8 mouse cellular contexts compared by ENCODE assay signal in the genomic region with DNA sequence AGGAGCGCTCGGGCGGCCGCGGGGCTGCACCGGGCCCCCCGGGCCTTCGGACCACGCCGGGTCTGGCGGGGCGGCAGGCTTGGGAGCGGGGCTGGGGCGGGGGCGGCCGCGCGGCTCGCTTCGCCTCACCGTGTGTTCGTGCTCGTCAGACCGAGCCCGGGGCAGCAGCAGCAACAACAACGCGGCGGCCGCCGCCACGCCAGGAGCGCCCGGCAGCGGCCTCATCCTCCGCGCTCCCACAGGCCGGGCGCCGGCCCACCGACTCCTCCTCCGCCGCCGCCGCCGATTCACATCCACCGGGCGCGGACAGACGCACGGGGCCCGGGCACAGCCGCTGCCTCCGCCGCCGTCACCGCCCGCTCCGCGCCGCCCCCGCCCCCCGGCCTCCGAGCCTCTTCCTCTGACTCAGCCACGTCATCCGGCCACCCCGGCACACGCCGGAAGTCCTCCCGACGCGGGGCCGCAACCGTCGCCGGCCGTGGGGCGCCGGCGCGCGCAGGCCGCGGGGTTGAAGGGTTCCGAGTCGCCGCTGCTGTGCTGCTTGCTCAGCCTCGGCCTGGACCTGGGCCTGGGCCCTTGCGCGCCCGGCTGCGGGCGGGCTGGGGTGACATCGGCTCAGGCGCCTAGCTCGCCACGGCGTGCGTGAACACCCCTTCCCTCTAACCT. TPM values are rescaled to one million over a fixed set of nuclear protein-coding genes. Genes with fewer than 3 reads are reported as not detected.
DNase-seq lines count a peak whose midpoint lies in the region; ATAC-seq and TF ChIP-seq lines count a peak whose summit lies in the region.

Gene Tm9sf3, minus strand, starts transcription at position 368 of the 666 bp plus-strand sequence.

- H3K4me1 ChIP-seq in ES-Bruce4 (ENCODE audit: control insufficient read depth, insufficient read depth, low read length), result peaks cover 6% of the 10 kb centered on the region
- peaks cover 7% of the 10 kb centered on the region for H3K4me1 ChIP-seq in forebrain, embryonic 14.5 days (ENCODE audit: control insufficient read depth, insufficient read depth, low read length)
- H3K4me1 ChIP-seq in lung, adult 2 months (ENCODE audit: control insufficient read depth, insufficient read depth, low read length), result peaks cover 10% of the 10 kb centered on the region

- H3K27ac ChIP-seq in ES-Bruce4 (ENCODE audit: insufficient read depth, low read length), result peak within 1 kb of the TSS; percentile 23
- peak within 1 kb of the TSS; percentile 96 for H3K27ac ChIP-seq in forebrain, embryonic 14.5 days (ENCODE audit: low read depth, low read length)

- peak within 1 kb of the TSS; percentile 99 for H3K4me3 ChIP-seq in ES-Bruce4 (ENCODE audit: low read depth, low read length)
- H3K4me3 ChIP-seq in forebrain, embryonic 14.5 days (ENCODE audit: low read depth, low read length), result peak within 1 kb of the TSS; percentile 92
- peak within 1 kb of the TSS; percentile 76 for H3K4me3 ChIP-seq in lung, adult 2 months (replicated peaks; ENCODE audit: extremely low read depth, low read depth, low read length)

- 0 out of 2 replicates have a peak, but pooled peaks have one; percentile 21 for TF ChIP-seq EP300 in ES-Bruce4 (IDR thresholded peaks at IDR 0.05; ENCODE audit: insufficient read depth, low read depth, low read length)

- no peak for TF ChIP-seq CTCF in ES-Bruce4 (IDR thresholded peaks at IDR 0.05; ENCODE audit: low read depth, low read length)
- TF ChIP-seq CTCF in lung, adult 2 months (IDR thresholded peaks at IDR 0.05; ENCODE audit: insufficient read depth, low read length), result no peak

- peak within 1 kb of the TSS; percentile 66 for H3K4me2 ChIP-seq in forebrain, embryonic 14.5 days (ENCODE audit: low read length)

- intact Hi-C loops in heart, postnatal 14 days (cut with DNase I), result no loop called here

- under 1% methylated on average over 66 of the region's 98 CpGs for WGBS in forebrain, embryonic 14.5 days
- under 1% methylated on average over 83 of the region's 98 CpGs for WGBS in lung, adult 2 months

- peak; percentile 96 for ATAC-seq in cerebellum, adult (ENCODE audit: insufficient number of reproducible peaks, low FRiP score, low TSS enrichment)
- ATAC-seq in forebrain, embryonic 14.5 days, result peak; percentile 96
- peak; percentile 73 for ATAC-seq in neutrophil, adult 5-6 weeks (ENCODE audit: extremely low read depth, insufficient number of reproducible peaks, low FRiP score, poor library complexity, severe bottlenecking)

- H3K27me3 ChIP-seq in ES-Bruce4 (ENCODE audit: control insufficient read depth, insufficient read depth, low read length, poor library complexity, severe bottlenecking), result no peaks in the 10 kb centered on the region; the same call in 1 of the 2 replicates
- H3K27me3 ChIP-seq in forebrain, embryonic 14.5 days (replicated peaks; ENCODE audit: control insufficient read depth, insufficient read depth, low read length), result no peaks in the 10 kb centered on the region

- no peak for TF ChIP-seq POLR2A in ES-Bruce4 (IDR thresholded peaks at IDR 0.05; ENCODE audit: insufficient read depth, low read length)
- TF ChIP-seq POLR2A in lung, adult 2 months (IDR thresholded peaks at IDR 0.05; ENCODE audit: borderline replicate concordance, extremely low read depth, low read depth, low read length), result peak; percentile 80; the same call in 1 of the 2 replicates

- no peaks in the 10 kb centered on the region for H3K36me3 ChIP-seq in ES-Bruce4 (ENCODE audit: control insufficient read depth, insufficient read depth, low read length, poor library complexity, severe bottlenecking)
- no peaks in the 10 kb centered on the region for H3K36me3 ChIP-seq in forebrain, embryonic 14.5 days (ENCODE audit: control insufficient read depth, insufficient read depth, low read length)

- peak within 1 kb of the TSS; percentile 95 for H3K9ac ChIP-seq in ES-Bruce4 (ENCODE audit: low read depth, poor library complexity, severe bottlenecking)
- H3K9ac ChIP-seq in forebrain, embryonic 14.5 days (ENCODE audit: low read length), result peak within 1 kb of the TSS; percentile 96

- DNase-seq in forebrain, embryonic 14.5 days (ENCODE audit: low spot score), result peak; percentile 90
- peak; percentile 90 to 92 for DNase-seq in heart, postnatal 14 days
- DNase-seq in layer of hippocampus, adult 18-20 months (ENCODE audit: low spot score in 2 of 2), result peak; percentile 84 to 89
- peak; percentile 84 for DNase-seq in lung, adult 2 months
- DNase-seq in thymus, adult 18-20 months, result peak; percentile 74 to 79

- H3K9me3 ChIP-seq in ES-Bruce4 (replicated peaks; ENCODE audit: control insufficient read depth, insufficient read depth, low read length, poor library complexity, severe bottlenecking), result no peaks in the 10 kb centered on the region
- H3K9me3 ChIP-seq in forebrain, embryonic 14.5 days (replicated peaks; ENCODE audit: control insufficient read depth, low read length), result no peaks in the 10 kb centered on the region

RNA-seq across cellular contexts. Expression of gene Tm9sf3, which starts in this region (rescaled TPM):
- polyA plus RNA-seq in ES-Bruce4 (2011; ENCODE audit: insufficient read depth, insufficient read length, low read depth, missing spikeins), result 115 and 121 TPM in 2 replicates
- polyA plus RNA-seq in forebrain, embryonic 14.5 days (2014; fragmentation: Nextera tagmentation; extraction: Ambion mirVana), result 81.5 and 88.2 TPM in 2 replicates
- 10 to 100 TPM; 88.2 to 90.8 TPM for total RNA-seq in heart, postnatal 14 days (2021)
- total RNA-seq in layer of hippocampus, adult 18-20 months (2021), result 100 to 1,000 TPM; 119 to 120 TPM
- 41.6 and 65.4 TPM in 2 replicates for polyA plus RNA-seq in lung, adult 2 months (2012; rRNA removed)
- 202 and 206 TPM in 2 replicates for total RNA-seq in neutrophil, adult 5-6 weeks (2017)

Comparison
In these comparisons a context has a peak if more than half of its experiments do, and no peak if none do; other contexts are left out.
1. Peak in every context shown above with its lines: DNase-seq, ATAC-seq, H3K4me3 ChIP-seq and H3K27ac ChIP-seq.